Mouse (Mus musculus): ENCODE measurements around the gene Boc. TPM values are rescaled to one million over a fixed set of nuclear protein-coding genes. Genes with fewer than 3 reads are reported as not detected.

Gene Boc
- total RNA-seq (2023) = not detected

GRCm38 (mm10) chr16:44558471-44559329 is at the start of gene Boc:
Gene Boc, minus strand, starts transcription at chr16:44558897.

Other genes starting within 250 kb of the Boc start
- gene Sidt1, start 225.7 kb downstream of the Boc start, total RNA-seq (2023) = under 1 TPM; 0.13 to 0.40 TPM
- gene Spice1, start 211.8 kb downstream of the Boc start, total RNA-seq (2023) = 10 to 100 TPM in 1 of 2 experiments, 1 to 10 TPM in 1; 9.1 to 10.7 TPM
- not detected for gene Cfap44, start 164.1 kb downstream of the Boc start, total RNA-seq (2023)
- gene Nepro, start 165.4 kb upstream of the Boc start, total RNA-seq (2023) = 10 to 100 TPM in 1 of 2 experiments, 1 to 10 TPM in 1; 5.9 to 10.0 TPM
- 10 to 100 TPM in 1 of 2 experiments, 1 to 10 TPM in 1; 8.2 to 10.7 TPM for gene Gtpbp8, start 187.5 kb upstream of the Boc start, total RNA-seq (2023)
- gene Cd200r1, start 206.8 kb upstream of the Boc start, total RNA-seq (2023) = 10 to 100 TPM; 15.0 to 15.2 TPM